Mouse (Mus musculus): Measurements from ENCODE around the gene Olfr1378. TPM values are rescaled to one million over a fixed set of nuclear protein-coding genes. Genes with fewer than 3 reads are reported as not detected.

The Olfr1378 gene
- total and polyA plus RNA-seq, 3 experiments = not detected

GRCm38 (mm10) chr11:51016341-51016740, 50.0 kb downstream of the Olfr1378 start:
- no peak for DNase-seq (ENCODE audit: low read depth, low spot score)
- no peak for TF ChIP-seq EP300 (IDR thresholded peaks at IDR 0.05; ENCODE audit: low read depth in 1 of 2, low read length in 2 of 2)
- no peak for TF ChIP-seq RAD21 (IDR thresholded peaks at IDR 0.05; ENCODE audit: low read depth, low read length)
- TF ChIP-seq USF2 (IDR thresholded peaks at IDR 0.05; ENCODE audit: borderline replicate concordance in 1 of 2, insufficient read depth in 1 of 2, low read depth in 1 of 2, low read length in 2 of 2) = no peak
- TF ChIP-seq GABPA (IDR thresholded peaks at IDR 0.05; ENCODE audit: low read depth, low read length) = no peak
- no peak for TF ChIP-seq TCF12 (IDR thresholded peaks at IDR 0.05; ENCODE audit: low read depth, low read length)
- TF ChIP-seq POLR2AphosphoS5 (IDR thresholded peaks at IDR 0.05; ENCODE audit: borderline replicate concordance, low read depth, low read length) = no peak
- no peak for TF ChIP-seq MAZ (IDR thresholded peaks at IDR 0.05; ENCODE audit: low read depth, low read length)
- no peak for TF ChIP-seq ZMIZ1 (IDR thresholded peaks at IDR 0.05; ENCODE audit: low read depth, low read length)
- no peak for TF ChIP-seq ZKSCAN1 (IDR thresholded peaks at IDR 0.05; ENCODE audit: low read depth, low read length)
- TF ChIP-seq CHD1 (IDR thresholded peaks at IDR 0.05; ENCODE audit: low read depth, low read length) = no peak
- no peak for TF ChIP-seq HCFC1 (IDR thresholded peaks at IDR 0.05; ENCODE audit: low read depth, low read length)
- TF ChIP-seq KAT2A (conservative IDR thresholded peaks at IDR 0.05; ENCODE audit: low read depth, low read length) = no peak
- no peak for TF ChIP-seq TBP (IDR thresholded peaks at IDR 0.05; ENCODE audit: low read depth, low read length)
- TF ChIP-seq POLR2A (IDR thresholded peaks at IDR 0.05; ENCODE audit: control insufficient read depth in 1 of 2, insufficient read depth in 1 of 2, low read depth in 1 of 2, low read length in 2 of 2, poor library complexity in 1 of 2) = no peak
- TF ChIP-seq CTCF (IDR thresholded peaks at IDR 0.05 in 2 of 3, conservative IDR thresholded peaks at IDR 0.05 in 1 of 3; ENCODE audit: control insufficient read depth in 1 of 3, insufficient read depth in 1 of 3, low read depth in 2 of 3, low read length in 3 of 3, poor library complexity in 1 of 3, severe bottlenecking in 1 of 3) = no peak
- Histone ChIP-seq H3K36me3 (ENCODE audit: control insufficient read depth in 1 of 2, insufficient read depth in 2 of 2, low read length in 2 of 2) (no peaks in the 10 kb centered on the region), H3K9me3 (replicated peaks; ENCODE audit: insufficient read depth, low read length) (no peaks in the 10 kb centered on the region), H3K9ac (ENCODE audit: control insufficient read depth, low read depth, low read length, poor library complexity, severe bottlenecking) (no peak overlapping the region), H3K79me2 (ENCODE audit: control insufficient read depth, insufficient read depth, low read length, poor library complexity) (no peaks in the 10 kb centered on the region), H3K27me3 (ENCODE audit: control insufficient read depth in 1 of 2, insufficient read depth in 2 of 2, low read length in 2 of 2) (no peaks in the 10 kb centered on the region), H3K27ac (ENCODE audit: control insufficient read depth, low read depth, low read length) (no peak overlapping the region), H3K4me1 (ENCODE audit: control insufficient read depth in 1 of 2, insufficient read depth in 2 of 2, low read length in 2 of 2) (no peaks in the 10 kb centered on the region), H3K4me3 (ENCODE audit: control insufficient read depth in 1 of 2, insufficient read depth in 1 of 2, low read depth in 2 of 2, low read length in 2 of 2) (no peak overlapping the region)

Other genes with a start within 250 kb of the Olfr1378 start
- gene Zfp354c, start 138.8 kb upstream of the Olfr1378 start, total RNA-seq (2012; rRNA removed) = 2.1 and 4.5 TPM in 2 replicates
- 1 to 10 TPM in 1 of 2 experiments, not detected in 1; 4.2 TPM for gene Zfp354c, start 138.8 kb upstream of the Olfr1378 start, polyA plus RNA-seq (2012; ENCODE audit: insufficient read depth in 1 of 2, insufficient read length in 2 of 2, low read depth in 1 of 2, low replicate concordance in 2 of 2, missing spikeins in 1 of 2)
- not detected in 2 replicates for gene Zfp879, start 125.0 kb upstream of the Olfr1378 start, total RNA-seq (2012; rRNA removed)
- not detected for gene Zfp879, start 125.0 kb upstream of the Olfr1378 start, polyA plus RNA-seq (2012; ENCODE audit: insufficient read depth in 1 of 2, insufficient read length in 2 of 2, low read depth in 1 of 2, low replicate concordance in 2 of 2, missing spikeins in 1 of 2)
- gene Grm6, start 115.8 kb upstream of the Olfr1378 start, total RNA-seq (2012; rRNA removed) = not detected in 2 replicates
- under 1 TPM in 1 of 2 experiments, not detected in 1; 0.14 TPM for gene Grm6, start 115.8 kb upstream of the Olfr1378 start, polyA plus RNA-seq (2012; ENCODE audit: insufficient read depth in 1 of 2, insufficient read length in 2 of 2, low read depth in 1 of 2, low replicate concordance in 2 of 2, missing spikeins in 1 of 2)
- not detected in 2 replicates for gene Zfp454, start 78.9 kb upstream of the Olfr1378 start, total RNA-seq (2012; rRNA removed)
- gene Zfp454, start 78.9 kb upstream of the Olfr1378 start, polyA plus RNA-seq (2012; ENCODE audit: insufficient read depth in 1 of 2, insufficient read length in 2 of 2, low read depth in 1 of 2, low replicate concordance in 2 of 2, missing spikeins in 1 of 2) = not detected
- gene Zfp2, start 50.4 kb upstream of the Olfr1378 start, total RNA-seq (2012; rRNA removed) = not detected in 2 replicates
- gene Zfp2, start 50.4 kb upstream of the Olfr1378 start, polyA plus RNA-seq (2012; ENCODE audit: insufficient read depth in 1 of 2, insufficient read length in 2 of 2, low read depth in 1 of 2, low replicate concordance in 2 of 2, missing spikeins in 1 of 2) = not detected
- gene Zfp354b, start 34.9 kb upstream of the Olfr1378 start, total RNA-seq (2012; rRNA removed) = not detected in 2 replicates
- not detected for gene Zfp354b, start 34.9 kb upstream of the Olfr1378 start, polyA plus RNA-seq (2012; ENCODE audit: insufficient read depth in 1 of 2, insufficient read length in 2 of 2, low read depth in 1 of 2, low replicate concordance in 2 of 2, missing spikeins in 1 of 2)
- gene 4933414I15Rik, start 22.8 kb upstream of the Olfr1378 start, total RNA-seq (2012; rRNA removed) = not detected in 2 replicates
- gene 4933414I15Rik, start 22.8 kb upstream of the Olfr1378 start, polyA plus RNA-seq (2012; ENCODE audit: insufficient read depth in 1 of 2, insufficient read length in 2 of 2, low read depth in 1 of 2, low replicate concordance in 2 of 2, missing spikeins in 1 of 2) = not detected
- not detected in 2 replicates for gene Prop1, start 12.8 kb upstream of the Olfr1378 start, total RNA-seq (2012; rRNA removed)
- gene Prop1, start 12.8 kb upstream of the Olfr1378 start, polyA plus RNA-seq (2012; ENCODE audit: insufficient read depth in 1 of 2, insufficient read length in 2 of 2, low read depth in 1 of 2, low replicate concordance in 2 of 2, missing spikeins in 1 of 2) = not detected
- gene Olfr1377, start 15.4 kb downstream of the Olfr1378 start, total RNA-seq (2012; rRNA removed) = not detected in 2 replicates
- gene Olfr1377, start 15.4 kb downstream of the Olfr1378 start, polyA plus RNA-seq (2012; ENCODE audit: insufficient read depth in 1 of 2, insufficient read length in 2 of 2, low read depth in 1 of 2, low replicate concordance in 2 of 2, missing spikeins in 1 of 2) = not detected
- gene Olfr51, start 37.1 kb downstream of the Olfr1378 start, total RNA-seq (2012; rRNA removed) = not detected in 2 replicates
- not detected for gene Olfr51, start 37.1 kb downstream of the Olfr1378 start, polyA plus RNA-seq (2012; ENCODE audit: insufficient read depth in 1 of 2, insufficient read length in 2 of 2, low read depth in 1 of 2, low replicate concordance in 2 of 2, missing spikeins in 1 of 2)
- not detected in 2 replicates for gene Olfr54, start 47.7 kb downstream of the Olfr1378 start, total RNA-seq (2012; rRNA removed)
- not detected for gene Olfr54, start 47.7 kb downstream of the Olfr1378 start, polyA plus RNA-seq (2012; ENCODE audit: insufficient read depth in 1 of 2, insufficient read length in 2 of 2, low read depth in 1 of 2, low replicate concordance in 2 of 2, missing spikeins in 1 of 2)
- not detected in 2 replicates for gene Olfr1375, start 81.6 kb downstream of the Olfr1378 start, total RNA-seq (2012; rRNA removed)
- gene Olfr1375, start 81.6 kb downstream of the Olfr1378 start, polyA plus RNA-seq (2012; ENCODE audit: insufficient read depth in 1 of 2, insufficient read length in 2 of 2, low read depth in 1 of 2, low replicate concordance in 2 of 2, missing spikeins in 1 of 2) = not detected
- gene Zfp354a, start 92.7 kb downstream of the Olfr1378 start, total RNA-seq (2012; rRNA removed) = not detected in 2 replicates
- gene Zfp354a, start 92.7 kb downstream of the Olfr1378 start, polyA plus RNA-seq (2012; ENCODE audit: insufficient read depth in 1 of 2, insufficient read length in 2 of 2, low read depth in 1 of 2, low replicate concordance in 2 of 2, missing spikeins in 1 of 2) = not detected